Mouse (Mus musculus) skeletal muscle tissue, adult 2 months (tissue): ENCODE measurements around the gene Atp2a3.

ENCODE experiments used
- DNase-seq: peaks from one replicate; pipeline ENCODE4 v3.0.0-alpha.2; 2012; ENCODE audit warnings: low read depth, low spot score

Atp2a3 gene

GRCm38 (mm10) chr11:72961072-72961980, at the start of gene Atp2a3:
TSS of gene Atp2a3 (plus strand) at chr11:72961169.
- peak; percentile 39 for DNase-seq

GRCm38 (mm10) chr11:72917299-72917996, 43.5 kb upstream of the Atp2a3 start:
- no peak for DNase-seq

- DNase-seq: no peak
Measured at GRCm38 (mm10) chr11:72923116-72923515, 37.9 kb upstream of the Atp2a3 start.

- DNase-seq: no peak
Measured at GRCm38 (mm10) chr11:72924458-72924857, 36.5 kb upstream of the Atp2a3 start.

GRCm38 (mm10) chr11:72925067-72925466, 35.9 kb upstream of the Atp2a3 start:
- DNase-seq: no peak

- DNase-seq: no peak
Measured at GRCm38 (mm10) chr11:72926226-72926890, 34.6 kb upstream of the Atp2a3 start.

GRCm38 (mm10) chr11:72928516-72928915, 32.5 kb upstream of the Atp2a3 start:
- no peak for DNase-seq

GRCm38 (mm10) chr11:72940208-72941143, 20.5 kb upstream of the Atp2a3 start:
- no peak for DNase-seq

GRCm38 (mm10) chr11:72944996-72945793, 15.8 kb upstream of the Atp2a3 start:
- no peak for DNase-seq

GRCm38 (mm10) chr11:72945875-72946559, 15.0 kb upstream of the Atp2a3 start:
- no peak for DNase-seq

- no peak for DNase-seq
Measured at GRCm38 (mm10) chr11:72946560-72947119, 14.3 kb upstream of the Atp2a3 start.

GRCm38 (mm10) chr11:72947840-72948239, 13.1 kb upstream of the Atp2a3 start:
- DNase-seq: no peak

- DNase-seq: no peak
Measured at GRCm38 (mm10) chr11:72948254-72948653, 12.7 kb upstream of the Atp2a3 start.

- no peak for DNase-seq
Measured at GRCm38 (mm10) chr11:72951137-72952000, 9.6 kb upstream of the Atp2a3 start.

GRCm38 (mm10) chr11:72952226-72952625, 8.7 kb upstream of the Atp2a3 start:
- peak; percentile 39 for DNase-seq

GRCm38 (mm10) chr11:72952697-72953096, 8.3 kb upstream of the Atp2a3 start:
- DNase-seq: no peak

- DNase-seq: no peak
Measured at GRCm38 (mm10) chr11:72953116-72953439, 7.9 kb upstream of the Atp2a3 start.

GRCm38 (mm10) chr11:72953440-72954151, 7.4 kb upstream of the Atp2a3 start:
- DNase-seq: peak; percentile 54
